Mouse (Mus musculus) layer of hippocampus, postnatal 36 days (tissue): ENCODE data around the gene Runx1. TPM values are rescaled to one million over a fixed set of nuclear protein-coding genes. Genes with fewer than 3 reads are reported as not detected.

Experiments used
- DNase-seq, 2 experiments: peaks; one replicate each; pipeline ENCODE4 v3.0.0; 2022
- total RNA-seq, 2 experiments: library from RNA; stranded (reverse); gene quantifications; 2 replicates each; pipeline ENCODE4 v1.2.3; 2021

Gene Runx1
- total RNA-seq, 2 experiments from 2014 or later: 1.00 to 2.1 TPM

DNA sequence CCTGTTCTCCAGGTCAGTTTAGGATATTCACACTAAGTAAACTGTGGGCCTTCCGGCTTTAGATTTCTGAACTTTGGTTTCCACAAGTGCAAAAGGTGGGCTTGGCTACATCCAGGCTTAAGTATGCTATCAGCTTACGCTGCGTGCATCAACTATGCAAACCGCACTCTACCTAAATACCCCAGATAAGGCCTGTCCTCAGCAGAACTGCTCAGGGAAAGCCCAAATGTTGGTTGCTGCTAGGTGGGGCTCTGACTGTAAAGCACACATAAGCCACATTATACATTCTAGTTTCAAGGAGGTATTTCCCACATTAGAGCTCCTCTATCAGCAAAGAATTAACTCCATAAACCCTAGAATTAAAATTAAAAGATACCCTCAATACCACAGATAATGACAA, 33.0 kb downstream of the Runx1 start:
- no peak for DNase-seq

DNA sequence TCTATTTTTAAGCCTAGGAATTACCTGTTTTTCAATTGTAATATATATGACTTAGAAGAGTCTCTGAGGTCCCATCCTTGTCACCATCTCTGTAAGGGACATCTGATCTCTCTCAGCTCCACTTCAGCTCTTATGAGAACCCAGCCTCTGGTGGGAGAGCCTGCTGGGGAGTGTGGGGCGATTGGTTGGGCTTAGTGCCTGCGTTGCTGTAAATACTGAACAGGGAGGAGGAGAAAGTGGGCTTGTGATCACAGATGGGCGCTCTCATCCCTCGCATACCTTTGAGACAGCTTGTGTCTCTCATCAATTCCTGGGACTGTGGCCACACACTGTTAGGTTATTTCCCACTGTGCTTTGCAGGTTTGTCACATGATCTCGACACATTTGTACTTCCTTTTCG, 35.3 kb downstream of the Runx1 start:
- DNase-seq: no peak

DNA sequence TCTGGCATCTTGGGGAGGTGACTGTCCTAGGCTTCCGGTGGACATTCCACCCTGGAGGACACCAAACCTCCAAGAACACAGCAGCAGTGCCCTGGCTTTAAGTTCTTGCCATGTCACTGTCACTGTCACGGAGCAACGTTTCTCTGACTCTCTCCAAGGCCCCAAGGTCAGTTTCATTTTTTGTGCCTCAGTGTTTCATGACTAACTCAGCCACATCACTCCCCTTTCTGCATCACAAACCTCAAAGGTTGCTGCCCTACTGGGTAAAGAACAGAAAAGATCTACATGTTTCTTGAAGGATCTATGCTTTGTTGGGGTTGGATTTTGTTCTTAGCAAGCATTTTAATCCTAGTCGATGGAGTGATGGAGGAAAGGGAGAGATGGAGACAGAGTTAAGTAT, 36.1 kb downstream of the Runx1 start:
- DNase-seq: no peak

- DNase-seq: no peak
These were observed 37.5 kb downstream of the Runx1 start for GRCm38 (mm10) chr16:92788446-92788845.

- no peak for DNase-seq
These were observed 39.0 kb downstream of the Runx1 start for GRCm38 (mm10) chr16:92786883-92787321.

DNA sequence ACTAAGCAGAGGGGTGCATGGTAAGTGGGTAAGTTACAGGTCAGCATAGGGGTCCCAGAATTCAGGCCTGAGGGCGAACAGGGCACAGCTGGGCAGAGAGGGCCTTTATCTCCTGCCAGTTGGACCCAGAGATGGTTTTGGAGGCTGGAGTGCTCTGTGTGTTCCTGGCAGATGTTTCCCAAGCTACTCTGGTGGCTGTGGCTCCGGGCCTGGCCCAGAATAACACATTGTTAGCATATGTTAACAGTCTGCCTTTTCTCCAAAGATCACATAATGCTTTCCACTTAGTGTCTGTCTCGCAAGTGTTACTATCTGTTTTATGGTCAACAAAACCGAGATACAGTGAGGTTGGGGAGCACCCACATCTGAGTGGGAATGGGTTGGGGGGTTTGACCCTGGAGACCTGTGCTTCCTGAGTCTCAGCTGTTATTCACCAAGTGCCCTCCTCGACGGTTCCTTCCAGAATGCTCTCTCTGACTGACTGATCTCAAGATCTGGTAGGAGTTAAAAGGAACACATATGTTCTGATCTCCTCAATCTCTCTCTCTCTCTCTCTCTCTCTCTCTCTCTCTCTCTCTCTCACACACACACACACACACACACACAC, 39.6 kb downstream of the Runx1 start:
- DNase-seq: no peak

DNA sequence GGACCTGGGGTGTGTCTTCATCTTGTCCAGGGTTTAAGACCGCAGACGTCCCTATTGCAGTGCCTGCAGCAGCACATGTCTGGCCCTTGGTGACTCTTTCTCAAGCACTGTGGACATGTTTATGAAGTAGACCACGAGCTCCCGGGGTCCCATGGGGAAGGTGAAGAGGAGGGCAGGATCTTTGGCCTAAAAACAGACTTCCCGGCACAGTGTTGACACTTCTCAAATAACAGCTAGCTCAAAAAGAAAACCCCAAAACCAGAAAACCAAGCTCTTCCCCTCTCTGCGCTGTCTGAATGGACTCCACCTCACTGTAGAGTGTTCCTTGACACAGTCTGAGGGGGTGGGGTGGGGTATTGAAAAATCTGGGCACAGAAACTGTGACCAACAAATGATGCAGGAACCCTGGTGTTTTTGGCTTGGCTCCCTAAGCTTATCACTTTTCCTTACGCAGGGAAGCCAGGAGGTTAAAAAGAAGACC, 42.3 kb downstream of the Runx1 start:
- DNase-seq: no peak

GRCm38 (mm10) chr16:92782408-92782807, 43.5 kb downstream of the Runx1 start:
- DNase-seq: no peak

DNA sequence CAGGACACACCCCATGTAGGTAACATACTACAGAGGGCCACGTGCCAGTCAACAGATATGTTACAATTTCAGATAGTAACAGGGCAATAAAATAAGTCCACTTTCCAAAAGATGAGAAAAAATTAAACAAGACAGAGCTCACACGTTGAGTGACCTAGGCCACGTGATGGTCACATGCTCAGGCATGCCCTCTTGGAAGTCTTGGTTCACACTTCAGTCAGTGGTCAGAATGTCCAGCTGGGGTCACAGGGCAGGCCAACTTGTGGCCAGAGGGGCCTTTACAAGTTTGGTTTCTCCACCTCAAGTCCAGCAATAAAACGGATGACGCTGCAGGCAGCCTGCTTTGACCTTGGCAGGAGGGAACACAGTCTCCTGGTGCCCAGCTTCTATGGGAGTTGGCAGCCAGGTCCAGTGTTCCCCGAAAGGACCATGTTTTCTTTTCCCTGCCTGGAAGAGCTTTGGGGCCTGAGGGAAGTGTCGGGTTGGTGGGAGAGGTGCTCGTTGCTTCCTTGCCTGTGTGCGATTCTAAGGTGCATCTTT, 46.0 kb downstream of the Runx1 start:
- no peak for DNase-seq

DNA sequence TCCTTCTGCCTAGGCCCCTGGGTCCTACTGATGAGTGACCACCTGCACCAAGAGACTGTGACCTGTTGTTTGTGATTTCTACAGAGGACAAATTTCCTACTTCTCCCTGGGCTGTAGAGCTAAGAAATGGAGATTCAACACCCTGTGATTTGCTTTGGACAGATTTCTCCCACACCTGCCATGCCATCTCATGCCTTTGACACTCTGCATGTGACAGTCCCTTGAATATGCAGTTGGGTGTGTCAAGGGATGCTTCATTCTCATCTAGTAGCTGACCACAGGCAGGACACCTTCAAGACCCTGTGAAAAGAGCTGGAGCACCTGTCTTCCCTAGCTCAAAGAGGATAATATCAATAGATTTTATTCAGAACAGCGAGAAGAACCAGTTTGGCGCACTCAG, 46.8 kb downstream of the Runx1 start:
- no peak for DNase-seq

DNA sequence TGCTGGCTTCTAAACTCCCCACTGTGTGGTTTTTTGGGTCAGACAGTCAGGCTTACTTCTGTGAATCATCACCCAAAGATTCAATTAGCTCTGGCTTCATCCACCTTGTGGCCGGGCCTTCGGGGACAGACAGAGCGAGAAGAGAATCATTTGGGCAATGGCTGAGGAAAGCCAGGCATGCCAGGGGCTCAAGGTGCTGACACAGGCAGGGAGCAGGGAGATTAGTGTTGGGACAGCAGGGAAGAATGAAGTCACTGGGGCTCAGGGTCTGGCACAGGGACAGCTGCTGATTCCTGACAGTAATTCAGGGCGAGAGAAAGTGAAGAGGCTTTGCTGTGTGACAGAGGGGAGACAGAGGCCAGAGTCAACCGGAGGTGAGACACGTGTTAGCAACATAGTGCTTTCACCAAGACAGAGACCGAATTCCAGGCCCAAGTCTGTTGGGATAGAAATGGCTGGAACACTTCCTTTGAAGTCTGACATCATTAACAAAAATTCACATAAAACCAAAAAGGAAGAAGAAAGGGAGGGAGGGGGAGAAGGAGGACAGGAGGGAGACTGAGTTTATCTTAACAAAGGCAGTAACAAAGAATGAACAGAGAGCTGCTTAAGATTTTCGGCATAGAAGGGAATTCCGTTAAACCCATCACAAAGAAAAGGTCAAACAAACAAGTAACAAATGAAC, 47.7 kb downstream of the Runx1 start:
- no peak for DNase-seq

DNA sequence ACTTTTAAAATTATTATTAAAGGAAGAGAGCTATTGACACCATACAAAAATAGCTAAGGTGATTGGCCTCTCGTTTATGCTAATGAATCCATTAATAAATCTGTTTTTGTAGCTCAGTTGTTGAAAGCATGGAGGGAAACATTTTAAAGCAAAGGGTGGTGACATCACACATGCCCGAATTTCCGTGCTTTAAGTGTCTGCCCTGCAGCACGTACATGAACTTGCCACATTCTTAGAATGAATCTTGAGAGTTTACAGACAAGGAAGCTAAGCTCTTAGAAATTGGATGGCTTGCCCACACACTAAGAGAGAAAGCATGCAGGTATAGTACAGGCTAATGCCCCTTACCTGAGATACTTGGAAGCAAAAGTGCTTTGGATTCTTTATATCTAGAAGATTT, 58.1 kb downstream of the Runx1 start:
- no peak for DNase-seq

- DNase-seq: no peak
These were observed 58.5 kb downstream of the Runx1 start for GRCm38 (mm10) chr16:92767423-92767822.

- no peak for DNase-seq
These were observed 61.1 kb downstream of the Runx1 start for GRCm38 (mm10) chr16:92764741-92765396.

DNA sequence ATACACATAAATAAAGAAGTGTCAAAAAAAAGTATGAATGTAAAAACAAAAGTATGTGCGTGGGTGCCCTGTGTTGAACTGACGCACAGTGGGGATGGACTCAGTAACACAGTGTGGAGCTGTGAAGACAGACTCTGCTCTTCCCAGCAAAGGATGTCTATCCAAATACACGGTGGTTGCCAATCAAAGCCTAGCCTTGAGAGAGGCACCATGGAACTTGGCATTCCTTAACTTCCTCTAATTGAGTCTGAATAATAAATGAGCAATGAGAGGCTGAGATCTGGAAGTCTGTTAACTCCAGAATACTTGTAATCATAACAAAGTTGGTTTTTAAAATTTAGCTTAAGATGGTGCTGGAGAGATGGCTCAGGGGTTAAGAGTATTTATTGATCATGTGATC, 62.3 kb downstream of the Runx1 start:
- no peak for DNase-seq

DNA sequence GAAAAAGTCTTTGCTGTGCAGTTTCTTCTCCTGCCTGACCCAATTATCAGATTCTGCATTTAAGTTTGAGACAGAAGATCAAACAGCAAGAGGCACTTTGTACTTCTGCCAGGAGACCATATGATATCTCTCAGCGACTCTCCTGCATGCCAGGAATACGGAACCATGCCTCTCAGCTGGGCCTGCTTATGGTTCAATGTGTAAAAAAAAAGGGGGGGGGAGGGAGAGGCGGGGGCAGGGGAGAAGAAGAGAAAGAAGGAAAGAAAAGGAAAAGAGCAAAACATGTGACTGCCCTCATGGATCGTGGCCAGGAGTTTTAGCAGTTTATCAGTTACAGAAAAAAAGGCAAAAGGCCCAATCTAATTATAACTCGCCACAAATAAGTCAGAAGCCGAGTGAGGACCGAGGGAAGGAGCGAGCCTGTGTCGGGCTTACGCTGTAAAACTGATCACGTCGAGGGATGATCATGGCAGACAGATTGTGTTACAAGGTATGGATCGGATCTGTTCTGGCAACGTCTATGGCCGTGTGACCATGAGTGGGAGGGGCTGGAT, 63.9 kb downstream of the Runx1 start:
- DNase-seq: no peak

DNA sequence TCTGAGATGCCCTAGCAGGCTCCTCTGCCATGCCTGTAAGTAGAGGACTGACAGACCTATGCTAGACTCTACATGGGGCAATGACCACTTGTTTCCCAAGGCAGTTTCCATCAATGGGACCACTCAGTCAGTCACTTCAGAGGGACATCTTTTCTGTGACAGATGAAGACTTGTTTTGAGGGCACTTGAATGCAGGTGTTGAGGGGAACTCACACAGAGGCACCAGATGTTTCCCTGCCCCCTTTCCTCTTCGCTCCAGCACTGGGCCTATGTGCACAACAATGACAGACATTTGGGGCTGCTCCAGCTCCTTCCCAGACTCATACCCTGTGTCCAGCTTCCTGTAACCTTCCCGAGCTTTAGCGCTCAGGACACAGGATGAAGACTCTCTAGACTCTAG, 65.9 kb downstream of the Runx1 start:
- DNase-seq: no peak

DNA sequence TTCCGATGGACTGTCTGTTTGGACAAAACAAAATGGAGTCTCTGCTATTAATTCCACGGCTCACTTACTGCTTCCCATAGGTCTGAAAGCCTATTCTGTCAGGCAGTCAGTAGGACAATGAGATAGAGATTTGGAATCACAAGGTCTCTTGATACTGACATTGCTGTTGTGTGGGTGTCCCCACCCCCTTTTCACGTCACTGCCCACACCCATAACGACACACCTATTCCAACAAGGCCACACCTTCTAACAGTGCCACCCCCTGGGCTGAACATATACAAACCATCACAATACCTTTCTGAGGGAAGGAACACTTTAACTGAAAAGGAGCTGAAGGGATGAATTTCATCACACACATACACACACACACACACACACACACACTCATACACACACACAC, 68.4 kb downstream of the Runx1 start:
- no peak for DNase-seq

- no peak for DNase-seq
These were observed 72.0 kb downstream of the Runx1 start for GRCm38 (mm10) chr16:92753944-92754343.

DNA sequence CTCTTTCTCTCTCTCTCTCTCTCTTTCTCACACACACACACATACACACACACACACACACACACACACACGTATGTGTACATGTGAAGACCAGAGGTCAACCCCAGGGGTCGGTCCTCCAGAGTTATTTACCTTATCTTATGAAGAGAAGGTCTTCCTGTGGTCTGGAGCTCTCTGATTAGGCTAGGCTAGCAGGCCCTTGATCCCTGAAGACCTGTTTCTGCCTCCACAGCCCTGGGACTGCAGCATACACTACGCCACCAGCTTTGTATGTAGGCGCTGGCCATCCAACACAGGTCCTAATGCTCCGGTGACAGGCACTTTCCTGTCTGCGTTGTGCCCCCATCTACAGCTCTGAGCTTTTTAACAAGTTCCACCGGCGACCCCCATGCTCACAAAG, 72.8 kb downstream of the Runx1 start:
- DNase-seq: no peak

DNA sequence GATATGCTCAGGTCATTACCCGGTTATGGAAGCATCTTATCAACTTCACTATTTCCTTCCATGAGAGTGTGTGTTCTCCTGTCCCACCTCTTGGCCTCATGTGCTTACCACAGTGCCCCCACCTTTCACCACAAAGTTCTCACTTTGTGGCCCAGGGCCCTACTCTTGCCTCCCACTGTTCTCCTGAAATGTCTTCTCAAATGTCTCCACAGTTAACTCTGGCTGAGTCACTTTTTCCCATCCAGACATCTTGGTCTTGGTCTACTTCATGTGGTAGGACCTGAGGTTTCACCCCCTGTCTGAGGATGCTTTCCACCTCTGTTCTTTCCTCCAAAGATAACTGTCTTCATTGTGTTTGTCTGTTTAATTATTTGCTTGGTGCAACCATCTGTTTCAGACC, 77.7 kb downstream of the Runx1 start:
- no peak for DNase-seq

GRCm38 (mm10) chr16:92747062-92747461, 78.9 kb downstream of the Runx1 start:
- DNase-seq: no peak

- DNase-seq: no peak
These were observed 80.7 kb downstream of the Runx1 start for GRCm38 (mm10) chr16:92745239-92745638.
